Mouse (Mus musculus) forebrain, embryonic 15.5 days (tissue): ENCODE results near the gene Mad2l2. TPM values are rescaled to one million over a fixed set of nuclear protein-coding genes. Genes with fewer than 3 reads are reported as not detected.

ENCODE experiments used
- ATAC-seq: fragments of 200-750 bp; cut with Nextera tagmentation; replicated peaks from 2 replicates; pipeline ENCODE4 v1.8.0; 2017; ENCODE audit warnings: mild to moderate bottlenecking, moderate TSS enrichment, moderate library complexity
- H3K27ac ChIP-seq: fragments of 300-500 bp; sonication (generic); replicated peaks from 2 replicates; pipeline ENCODE4 v1.5.1; 2015; ENCODE audit warnings: mild to moderate bottlenecking, inconsistent platforms
- H3K27me3 ChIP-seq: fragments of 300-500 bp; sonication (generic); 2 replicates; pipeline ENCODE4 v1.6.1; 2015; ENCODE audit warnings: inconsistent platforms
- H3K36me3 ChIP-seq: fragments of 300-500 bp; sonication (generic); 2 replicates; pipeline ENCODE4 v1.6.1; 2015; ENCODE audit warnings: mild to moderate bottlenecking, inconsistent platforms
- H3K4me1 ChIP-seq: fragments of 300-500 bp; sonication (generic); 2 replicates; pipeline ENCODE4 v1.6.1; 2015; ENCODE audit warnings: inconsistent platforms
- H3K4me2 ChIP-seq: fragments of 300-500 bp; sonication (generic); replicated peaks from 2 replicates; pipeline ENCODE4 v1.6.1; 2015; ENCODE audit warnings: mild to moderate bottlenecking, inconsistent platforms
- H3K4me3 ChIP-seq: fragments of 300-500 bp; sonication (generic); 2 replicates; pipeline ENCODE4 v1.5.1; 2015; ENCODE audit warnings: mild to moderate bottlenecking, inconsistent platforms
- H3K9ac ChIP-seq: fragments of 300-500 bp; sonication (generic); replicated peaks from 2 replicates; pipeline ENCODE4 v1.6.1; 2015; ENCODE audit warnings: mild to moderate bottlenecking, inconsistent platforms
- H3K9me3 ChIP-seq: fragments of 300-500 bp; sonication (generic); 2 replicates; pipeline ENCODE4 v1.6.1; 2016; ENCODE audit warnings: inconsistent platforms
- WGBS: fragments of 180-500 bp; shearing (Covaris S2); methylation state at CpG from one replicate; pipeline ENCODE4 v1.1.7; 2015; ENCODE audit warnings: mixed read lengths; 5-methylcytosine and 5-hydroxymethylcytosine counted together
- polyA plus RNA-seq: library from polyadenylated mRNA; unstranded; fragments of >200 nt; fragmentation: Nextera tagmentation; extraction: Ambion mirVana; gene quantifications from 2 replicates; pipeline ENCODE4 v1.2.1, GENCODE M21; 2015

The Mad2l2 gene
- polyA plus RNA-seq, 1 experiment from 2014 or later: 123 TPM

GRCm38 (mm10) chr4:148091181-148091580 lies 39.0 kb upstream of the Mad2l2 start:
- H3K36me3 ChIP-seq: no peaks in the 10 kb centered on the region
- no peaks in the 10 kb centered on the region for H3K9me3 ChIP-seq
- WGBS: 100% methylated on average over 1 of the region's 1 CpGs
- H3K4me2 ChIP-seq: no peak overlapping the region
- H3K27ac ChIP-seq: no peak overlapping the region
- H3K4me3 ChIP-seq: no peak overlapping the region
- no peak for ATAC-seq
- peaks cover 15% of the 10 kb centered on the region for H3K4me1 ChIP-seq
- no peaks in the 10 kb centered on the region for H3K27me3 ChIP-seq
- no peak overlapping the region for H3K9ac ChIP-seq

DNA sequence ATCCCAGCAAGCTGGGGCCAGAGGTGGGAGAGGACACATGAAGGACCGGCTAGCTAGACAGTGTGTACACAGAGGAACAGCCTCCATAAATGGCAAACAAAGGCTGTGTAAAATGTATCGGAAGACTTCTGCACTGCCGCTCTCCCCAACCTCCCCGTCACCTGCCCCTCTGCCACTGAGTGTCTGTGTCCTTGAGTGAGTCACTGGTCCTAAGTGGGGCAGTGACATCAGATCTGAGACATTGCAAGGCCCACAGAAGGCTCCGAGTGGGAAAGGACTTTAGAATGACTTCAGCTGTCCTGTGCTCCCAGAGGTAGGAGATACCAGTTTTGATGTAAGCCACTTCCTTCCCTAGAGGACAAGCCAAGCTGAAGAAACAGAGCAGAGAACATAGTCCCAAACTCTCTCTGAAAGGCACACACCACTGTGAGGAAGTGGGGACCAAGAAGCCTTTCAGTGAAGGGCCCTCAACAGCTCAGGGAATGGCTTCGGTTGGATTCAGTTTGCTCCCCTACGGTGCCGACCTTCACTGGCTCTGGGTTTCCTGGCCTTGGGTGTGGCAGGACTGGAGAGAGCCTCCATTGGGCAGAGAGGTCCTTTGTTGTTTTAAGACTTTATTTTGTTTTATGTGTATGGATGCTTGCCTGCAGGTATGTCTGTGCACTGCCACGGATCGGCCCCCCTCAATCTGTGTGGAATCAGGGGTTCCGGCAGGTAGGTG lies 37.5 kb upstream of the Mad2l2 start:
- ATAC-seq: no peak
- WGBS: 92% methylated on average over 11 of the region's 11 CpGs
- Histone ChIP-seq H3K27ac (no peak overlapping the region), H3K9me3 (no peaks in the 10 kb centered on the region), H3K4me1 (peaks cover 7% of the 10 kb centered on the region), H3K9ac (no peak overlapping the region), H3K27me3 (no peaks in the 10 kb centered on the region), H3K36me3 (no peaks in the 10 kb centered on the region), H3K4me3 (no peak overlapping the region), H3K4me2 (no peak overlapping the region)

GRCm38 (mm10) chr4:148094161-148094560 lies 36.0 kb upstream of the Mad2l2 start:
- WGBS: 68% methylated on average over 5 of the region's 5 CpGs

GRCm38 (mm10) chr4:148095081-148095480 lies 35.1 kb upstream of the Mad2l2 start:
- H3K27me3 ChIP-seq: no peaks in the 10 kb centered on the region
- H3K4me1 ChIP-seq: no peaks in the 10 kb centered on the region
- H3K36me3 ChIP-seq: no peaks in the 10 kb centered on the region
- no peak overlapping the region for H3K9ac ChIP-seq
- H3K4me3 ChIP-seq: no peak overlapping the region
- no peak overlapping the region for H3K4me2 ChIP-seq
- no peak overlapping the region for H3K27ac ChIP-seq
- no peak for ATAC-seq
- WGBS: 75% methylated on average over 4 of the region's 4 CpGs
- H3K9me3 ChIP-seq: no peaks in the 10 kb centered on the region

More at GRCm38 (mm10) chr4:148094161-148094560, 36.0 kb upstream of the Mad2l2 start:
- Histone ChIP-seq H3K9me3 (no peaks in the 10 kb centered on the region), H3K4me2 (no peak overlapping the region), H3K27me3 (no peaks in the 10 kb centered on the region), H3K36me3 (no peaks in the 10 kb centered on the region), H3K4me1 (no peaks in the 10 kb centered on the region), H3K27ac (no peak overlapping the region), H3K4me3 (no peak overlapping the region), H3K9ac (no peak overlapping the region)
- ATAC-seq: no peak

GRCm38 (mm10) chr4:148097936-148098335 lies 32.2 kb upstream of the Mad2l2 start:
- no peak overlapping the region for H3K4me2 ChIP-seq
- no peak overlapping the region for H3K27ac ChIP-seq
- no peak for ATAC-seq
- no peaks in the 10 kb centered on the region for H3K27me3 ChIP-seq
- H3K9ac ChIP-seq: no peak overlapping the region
- no peaks in the 10 kb centered on the region for H3K9me3 ChIP-seq
- WGBS: 91% methylated on average over 2 of the region's 2 CpGs
- 0 out of 2 replicates have a peak, but pooled peaks cover 5% of the 10 kb centered on the region for H3K36me3 ChIP-seq
- peaks cover 11% of the 10 kb centered on the region for H3K4me1 ChIP-seq
- no peak overlapping the region for H3K4me3 ChIP-seq

- ATAC-seq: no peak
- Histone ChIP-seq H3K4me2 (no peak overlapping the region), H3K4me3 (no peak overlapping the region), H3K36me3 (0 out of 2 replicates have a peak, but pooled peaks cover 5% of the 10 kb centered on the region), H3K9ac (no peak overlapping the region), H3K27me3 (no peaks in the 10 kb centered on the region), H3K9me3 (no peaks in the 10 kb centered on the region), H3K4me1 (peaks cover 11% of the 10 kb centered on the region), H3K27ac (no peak overlapping the region)
- 94% methylated on average over 3 of the region's 3 CpGs for WGBS
Observed at GRCm38 (mm10) chr4:148098666-148099065, 31.5 kb upstream of the Mad2l2 start.

DNA sequence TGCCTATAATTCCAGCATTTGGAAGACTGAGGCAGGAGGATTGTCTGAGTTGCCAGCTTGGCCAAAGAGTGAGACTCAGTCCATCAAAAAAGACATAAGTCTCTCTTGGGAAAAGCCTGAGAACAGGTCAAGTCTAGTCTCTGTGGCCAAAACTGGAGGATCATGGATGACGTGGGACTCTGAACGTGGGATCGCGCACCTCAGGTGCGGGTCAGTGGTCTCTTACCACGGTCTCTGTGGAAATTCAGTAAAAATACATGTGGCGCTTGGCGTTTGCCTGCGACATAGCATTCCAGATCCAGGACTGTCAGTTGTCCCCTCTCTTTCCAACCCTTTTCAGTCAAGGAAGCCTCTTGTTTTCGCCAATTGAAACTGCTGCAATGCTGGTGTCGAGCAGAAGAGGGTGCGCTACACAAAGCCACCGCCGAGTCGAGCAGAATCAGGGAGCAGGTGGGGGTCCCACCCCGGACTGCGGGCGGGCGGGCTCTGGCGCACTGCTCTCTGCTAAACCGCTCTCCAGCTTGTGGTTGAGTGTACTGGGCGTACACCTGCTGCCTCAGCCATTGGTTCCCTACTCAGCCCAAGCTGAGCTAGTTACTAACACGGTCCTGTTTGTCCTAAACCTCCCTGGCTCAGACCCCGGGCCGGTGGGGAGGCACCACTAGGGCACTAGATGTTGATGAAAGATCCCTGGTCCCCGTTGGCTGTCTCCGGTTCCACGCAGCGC lies 28.2 kb upstream of the Mad2l2 start:
- 14% methylated on average over 29 of the region's 29 CpGs for WGBS
- Histone ChIP-seq H3K4me2 (peak overlapping the region; percentile 44), H3K4me3 (peak overlapping the region; percentile 21), H3K4me1 (peaks cover 14% of the 10 kb centered on the region), H3K9ac (peak overlapping the region; percentile 39), H3K27me3 (no peaks in the 10 kb centered on the region), H3K27ac (peak overlapping the region; percentile 73), H3K9me3 (no peaks in the 10 kb centered on the region), H3K36me3 (peaks cover 11% of the 10 kb centered on the region; the same call in 1 of the 2 replicates)
- ATAC-seq: peak; percentile 90

DNA sequence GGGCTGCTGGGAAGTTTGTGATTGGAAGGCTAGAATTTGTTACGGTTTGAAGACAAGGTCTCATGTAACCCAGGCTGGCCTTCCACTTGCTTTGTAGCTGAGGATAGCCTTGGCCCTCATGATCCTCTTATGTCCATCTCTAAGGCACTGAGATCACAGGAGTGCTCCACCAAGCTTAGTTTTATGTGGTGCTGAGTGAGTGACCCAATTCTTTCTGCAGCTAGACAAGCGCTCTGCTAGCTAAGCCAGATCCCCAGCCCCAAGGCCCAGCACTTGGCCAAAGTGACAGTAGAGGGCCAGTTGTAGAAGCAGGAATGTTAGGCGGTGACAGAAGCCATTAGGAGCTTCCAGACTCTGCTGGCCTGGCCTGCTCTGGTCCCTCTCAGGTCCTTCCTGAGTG lies 26.0 kb upstream of the Mad2l2 start:
- Histone ChIP-seq H3K4me3 (no peak overlapping the region), H3K27ac (no peak overlapping the region), H3K4me1 (peaks cover 33% of the 10 kb centered on the region), H3K4me2 (no peak overlapping the region), H3K27me3 (no peaks in the 10 kb centered on the region), H3K36me3 (peaks cover 17% of the 10 kb centered on the region; the same call in 1 of the 2 replicates), H3K9ac (no peak overlapping the region), H3K9me3 (no peaks in the 10 kb centered on the region)
- 87% methylated on average over 3 of the region's 3 CpGs for WGBS
- ATAC-seq: no peak

DNA sequence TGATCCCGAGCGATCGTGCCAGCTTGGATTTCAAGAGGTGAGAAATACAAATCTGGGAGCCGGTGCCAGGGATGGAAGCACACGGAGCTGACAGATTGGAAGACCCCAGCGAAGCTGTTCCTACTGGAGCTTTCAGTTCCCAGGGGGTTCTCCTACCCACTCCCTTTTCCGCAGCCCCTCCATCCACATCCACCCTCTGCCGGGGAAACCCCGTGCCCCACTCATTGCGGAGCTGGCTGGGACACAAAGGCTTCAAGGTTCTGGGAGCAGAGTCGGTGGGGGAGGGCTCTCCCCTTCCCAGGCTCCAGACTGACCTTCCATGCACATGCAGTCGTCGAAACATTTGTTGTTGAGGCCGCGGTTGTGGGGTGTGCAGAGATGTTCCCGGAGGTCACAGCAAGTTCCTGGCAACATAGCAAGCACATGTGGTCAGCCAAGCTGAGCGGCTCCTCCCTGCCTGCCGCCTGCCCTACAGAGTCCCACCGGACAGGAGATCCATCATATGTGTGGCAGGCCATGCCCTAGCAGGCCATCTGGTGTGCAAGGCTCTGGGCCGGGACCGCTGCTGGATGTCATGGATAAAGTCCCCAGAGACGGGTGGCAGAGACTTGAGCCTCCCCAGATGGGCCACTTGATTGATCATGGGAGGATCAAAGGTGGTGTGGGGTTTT lies 22.4 kb upstream of the Mad2l2 start:
- Histone ChIP-seq H3K4me2 (no peak overlapping the region), H3K9ac (no peak overlapping the region), H3K27me3 (no peaks in the 10 kb centered on the region), H3K9me3 (no peaks in the 10 kb centered on the region), H3K36me3 (peaks cover 34% of the 10 kb centered on the region), H3K27ac (peak overlapping the region; percentile 75), H3K4me1 (peaks cover 22% of the 10 kb centered on the region), H3K4me3 (no peak overlapping the region)
- WGBS: 60% methylated on average over 22 of the region's 22 CpGs
- peak; percentile 67 for ATAC-seq

DNA sequence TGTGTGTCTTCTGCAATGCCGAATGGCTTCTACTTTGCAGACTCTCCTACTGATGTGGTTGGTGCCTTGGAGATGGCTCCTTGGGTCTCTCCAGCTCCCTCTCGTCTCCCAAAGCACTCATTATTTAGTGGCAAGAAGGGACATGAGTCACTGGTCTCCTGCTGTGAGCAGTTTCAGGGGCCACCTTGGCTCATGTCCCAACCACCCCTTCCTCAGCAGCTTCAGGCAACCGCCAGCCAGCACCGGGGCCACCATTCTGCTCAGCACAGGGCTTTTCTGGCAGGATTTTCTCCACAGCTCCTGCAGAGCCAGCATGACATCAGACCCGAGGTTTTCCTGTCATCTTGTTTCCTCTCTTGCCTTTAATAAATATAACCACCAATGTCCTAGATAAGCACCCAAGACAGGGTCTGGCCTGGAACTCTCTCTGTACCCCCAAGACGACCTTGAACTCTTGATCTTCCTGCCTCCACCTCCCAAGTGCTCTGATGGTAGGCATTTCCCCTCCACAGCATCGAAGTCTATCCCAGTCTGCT lies 21.6 kb upstream of the Mad2l2 start:
- no peaks in the 10 kb centered on the region for H3K9me3 ChIP-seq
- peak overlapping the region; percentile 75 for H3K27ac ChIP-seq
- no peak overlapping the region for H3K9ac ChIP-seq
- H3K4me2 ChIP-seq: no peak overlapping the region
- no peak for ATAC-seq
- H3K27me3 ChIP-seq: no peaks in the 10 kb centered on the region
- peaks cover 43% of the 10 kb centered on the region for H3K36me3 ChIP-seq
- 55% methylated on average over 7 of the region's 7 CpGs for WGBS
- H3K4me3 ChIP-seq: no peak overlapping the region
- H3K4me1 ChIP-seq: peaks cover 22% of the 10 kb centered on the region

DNA sequence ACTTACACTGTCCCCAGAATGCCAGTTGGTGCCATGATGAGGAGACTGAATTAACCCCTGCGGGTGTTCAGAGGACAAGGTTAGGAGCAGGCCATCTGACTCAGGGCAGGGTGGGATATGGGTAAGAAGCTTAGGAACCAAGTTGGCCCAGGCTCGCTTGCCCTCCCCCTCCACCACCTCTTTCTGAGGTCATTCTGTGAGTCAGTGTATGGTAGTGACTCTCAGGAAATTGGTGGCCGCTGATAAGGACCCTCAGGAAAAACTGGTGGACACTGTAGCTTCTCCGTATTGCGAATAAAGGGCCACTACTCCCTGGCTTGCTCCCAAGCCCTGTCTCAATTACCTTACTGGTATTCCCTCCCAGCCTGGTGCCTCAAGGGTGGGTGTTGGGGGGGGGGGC lies 21.0 kb upstream of the Mad2l2 start:
- Histone ChIP-seq H3K4me1 (peaks cover 22% of the 10 kb centered on the region), H3K36me3 (peaks cover 45% of the 10 kb centered on the region), H3K9ac (no peak overlapping the region), H3K4me3 (no peak overlapping the region), H3K27ac (no peak overlapping the region), H3K27me3 (no peaks in the 10 kb centered on the region), H3K9me3 (no peaks in the 10 kb centered on the region), H3K4me2 (no peak overlapping the region)
- ATAC-seq: no peak
- WGBS: 92% methylated on average over 5 of the region's 5 CpGs

DNA sequence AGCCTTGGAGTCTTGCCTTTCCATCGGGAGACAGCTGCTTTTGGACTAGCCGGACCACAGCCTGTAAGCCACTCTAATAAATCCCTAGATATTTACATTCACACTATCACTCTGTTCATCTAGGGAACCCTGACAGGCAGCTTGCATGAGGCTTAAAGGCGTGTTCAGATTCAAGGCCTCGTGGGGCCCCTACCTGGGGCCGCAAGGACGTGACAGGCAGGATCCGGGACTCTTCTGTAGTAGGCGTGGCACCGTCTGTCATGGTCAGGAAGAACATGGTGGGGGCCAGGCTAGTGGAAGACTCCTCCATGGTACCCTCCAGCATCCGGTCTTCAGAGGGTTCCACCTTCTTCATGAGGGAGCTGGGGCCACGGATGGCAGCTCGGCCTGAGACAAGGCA lies 17.7 kb upstream of the Mad2l2 start:
- Histone ChIP-seq H3K9ac (no peak overlapping the region), H3K27me3 (no peaks in the 10 kb centered on the region), H3K4me1 (peaks cover 29% of the 10 kb centered on the region), H3K4me3 (no peak overlapping the region), H3K9me3 (no peaks in the 10 kb centered on the region), H3K4me2 (no peak overlapping the region), H3K36me3 (peaks cover 39% of the 10 kb centered on the region), H3K27ac (no peak overlapping the region)
- 84% methylated on average over 12 of the region's 12 CpGs for WGBS
- no peak for ATAC-seq
